In genomic region chr11:77077792-77078191, GRCm38 (mm10) we compare ENCODE assay signal across 8 mouse cellular contexts. TPM values are rescaled to one million over a fixed set of nuclear protein-coding genes. Genes with fewer than 3 reads are reported as not detected.
DNase-seq lines count a peak whose midpoint lies in the region; ATAC-seq and TF ChIP-seq lines count a peak whose summit lies in the region.

No protein-coding gene starts in this region.

- no peak for TF ChIP-seq CTCF in lung, postnatal 0 days (IDR thresholded peaks at IDR 0.05)
- no peak for TF ChIP-seq CTCF in testis, adult 2 months (IDR thresholded peaks at IDR 0.05; ENCODE audit: control insufficient read depth, insufficient read depth, insufficient replicate concordance, low read depth, low read length)

- H3K36me3 ChIP-seq in hindbrain, embryonic 13.5 days = peaks cover 23% of the 10 kb centered on the region
- 0 out of 2 replicates have a peak, but pooled peaks cover 12% of the 10 kb centered on the region for H3K36me3 ChIP-seq in lung, postnatal 0 days (ENCODE audit: insufficient read depth, low read length)
- no peaks in the 10 kb centered on the region; the same call in 1 of the 2 replicates for H3K36me3 ChIP-seq in testis, adult 2 months (ENCODE audit: control insufficient read depth, insufficient read depth, low read length)

- peak overlapping the region; percentile 86 for H3K4me3 ChIP-seq in hindbrain, embryonic 13.5 days
- peak overlapping the region; percentile 58 for H3K4me3 ChIP-seq in lung, postnatal 0 days (ENCODE audit: low read depth, low read length)
- peak overlapping the region; percentile 88 for H3K4me3 ChIP-seq in testis, adult 2 months (ENCODE audit: control insufficient read depth, low read depth, low read length)

- peak overlapping the region; percentile 94 for H3K27ac ChIP-seq in hindbrain, embryonic 13.5 days
- H3K27ac ChIP-seq in lung, postnatal 0 days (ENCODE audit: low read length) = peak overlapping the region; percentile 67
- H3K27ac ChIP-seq in testis, adult 2 months (ENCODE audit: control insufficient read depth, insufficient read depth, low read depth, low read length) = peak overlapping the region; percentile 94

- TF ChIP-seq EP300 in lung, postnatal 0 days (IDR thresholded peaks at IDR 0.05) = no peak

- peak; percentile 57; the same call in 1 of the 2 replicates for ATAC-seq in hindbrain, embryonic 13.5 days (ENCODE audit: low FRiP score)
- ATAC-seq in lung, postnatal 0 days = peak; percentile 55

- intact Hi-C loops in left cerebral cortex, postnatal 4 days (cut with DNase I) = no loop called here

- H3K27me3 ChIP-seq in hindbrain, embryonic 13.5 days = peaks cover 21% of the 10 kb centered on the region
- H3K27me3 ChIP-seq in lung, postnatal 0 days (replicated peaks; ENCODE audit: insufficient read depth, low read length) = no peaks in the 10 kb centered on the region
- no peaks in the 10 kb centered on the region for H3K27me3 ChIP-seq in testis, adult 2 months (ENCODE audit: control insufficient read depth, insufficient read depth, low read length)

- peaks cover 13% of the 10 kb centered on the region for H3K4me1 ChIP-seq in hindbrain, embryonic 13.5 days (replicated peaks)
- H3K4me1 ChIP-seq in lung, postnatal 0 days (ENCODE audit: insufficient read depth, low read depth, low read length) = peaks cover 3% of the 10 kb centered on the region; the same call in 1 of the 2 replicates
- peaks cover 5% of the 10 kb centered on the region for H3K4me1 ChIP-seq in testis, adult 2 months (ENCODE audit: control insufficient read depth, insufficient read depth, low read length)

- DNase-seq in left cerebral cortex, postnatal 4 days = peak; percentile 17
- DNase-seq in left cerebral cortex, adult 11 months (ENCODE audit: low spot score) = no peak
- DNase-seq in NIH3T3 (ENCODE audit: low read depth) = peak; percentile 47
- DNase-seq in cerebellum, postnatal 36 days = peak; percentile 23 to 34
- DNase-seq in lung, postnatal 0 days (ENCODE audit: low spot score) = peak; percentile 13
- DNase-seq in frontal cortex, postnatal 25 days (ENCODE audit: low spot score in 2 of 2) = no peak

- 3% methylated on average over 16 of the region's 16 CpGs for whole genome bisulfite sequencing in hindbrain, embryonic 13.5 days
- 3% methylated on average over 16 of the region's 16 CpGs for WGBS in lung, postnatal 0 days

- H3K4me2 ChIP-seq in hindbrain, embryonic 13.5 days = peak overlapping the region; percentile 93
- peak overlapping the region; percentile 80 for H3K4me2 ChIP-seq in lung, postnatal 0 days (replicated peaks; ENCODE audit: low read depth, low read length)

- TF ChIP-seq POLR2A in testis, adult 2 months (IDR thresholded peaks at IDR 0.05; ENCODE audit: control insufficient read depth, low read depth, low read length) = no peak

- H3K9me3 ChIP-seq in hindbrain, embryonic 13.5 days = no peaks in the 10 kb centered on the region
- H3K9me3 ChIP-seq in lung, postnatal 0 days (ENCODE audit: low read length) = no peaks in the 10 kb centered on the region

- peak overlapping the region; percentile 82 for H3K9ac ChIP-seq in hindbrain, embryonic 13.5 days
- peak overlapping the region; percentile 49 for H3K9ac ChIP-seq in lung, postnatal 0 days (replicated peaks; ENCODE audit: low read depth)

RNA-seq across cellular contexts. Expression of gene Nsrp1, which starts 0.4 kb away (rescaled TPM):
- total RNA-seq in left cerebral cortex, postnatal 4 days (2021) = 10 to 100 TPM; 11.3 to 15.2 TPM
- polyA plus RNA-seq in hindbrain, embryonic 13.5 days (2015; fragmentation: Nextera tagmentation; extraction: Ambion mirVana) = 67.0 and 72.2 TPM in 2 replicates
- 58.5 and 59.7 TPM in 2 replicates for polyA plus RNA-seq in lung, postnatal 0 days (2015; fragmentation: Nextera tagmentation; extraction: Ambion mirVana)
- polyA plus RNA-seq in testis, adult 2 months (2012; rRNA removed) = 3.4 and 4.9 TPM in 2 replicates

Comparison
In these comparisons a context has a peak if more than half of its experiments do, and no peak if none do; other contexts are left out.
1. DNase-seq: peak in left cerebral cortex, postnatal 4 days (single experiment), NIH3T3 (single experiment), cerebellum, postnatal 36 days (2 of 2) and lung, postnatal 0 days (single experiment); none in left cerebral cortex, adult 11 months (single experiment) and frontal cortex, postnatal 25 days (0 of 2).
2. RNA of gene Nsrp1, which starts 0.4 kb away (polyA plus RNA-seq): 67.0 to 72.2 TPM in hindbrain, embryonic 13.5 days and 58.5 to 59.7 TPM in lung, postnatal 0 days; 3.4 to 4.9 TPM in testis, adult 2 months; every median in the first group is over 10 times any median in the second.
3. Peak in every context shown above with its lines, with median percentiles within 50 percentile points of each other: H3K27ac ChIP-seq and H3K4me3 ChIP-seq.